Mouse (Mus musculus): ENCODE results near the gene Rpl32.

Gene Rpl32

DNA sequence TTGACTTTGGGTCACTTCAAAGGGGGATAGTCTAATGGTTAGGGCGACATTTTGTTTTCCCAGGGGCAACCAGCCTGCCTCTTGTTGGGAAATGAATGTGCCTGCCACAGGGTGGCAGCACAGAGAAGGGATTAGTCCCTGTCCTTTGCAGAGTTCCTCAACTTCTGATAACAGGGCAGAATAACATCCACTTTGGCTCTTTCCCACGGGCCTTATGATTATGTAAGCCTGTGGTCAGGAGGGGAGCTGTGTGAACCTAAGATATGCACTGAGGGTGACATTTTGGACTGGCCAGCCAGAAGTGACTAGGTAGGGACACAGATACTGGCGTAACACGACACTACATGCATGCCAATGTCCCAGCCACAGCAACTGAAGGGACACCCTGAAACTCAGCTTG lies 5.6 kb upstream of the Rpl32 start:
- peak; percentile 69 to 72 for DNase-seq

GRCm38 (mm10) chr6:115811606-115812005 lies 3.1 kb upstream of the Rpl32 start:
- DNase-seq, result no peak

DNA sequence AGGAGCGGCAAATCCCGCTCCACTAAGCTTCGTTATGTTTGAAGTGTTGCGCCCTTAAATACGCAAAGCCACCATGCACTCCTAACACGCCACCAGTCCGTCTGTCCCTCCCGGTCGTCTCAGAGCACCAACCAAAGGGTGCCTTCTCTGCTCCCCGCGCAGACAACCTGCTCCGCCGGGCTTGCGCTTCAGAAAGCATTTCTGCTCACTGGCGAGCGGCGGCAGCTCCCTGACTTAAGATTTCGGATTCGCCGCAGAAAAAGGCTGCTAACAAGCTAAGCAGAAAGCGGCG lies 405 bp downstream of the Rpl32 start:
- no peak for DNase-seq

DNA sequence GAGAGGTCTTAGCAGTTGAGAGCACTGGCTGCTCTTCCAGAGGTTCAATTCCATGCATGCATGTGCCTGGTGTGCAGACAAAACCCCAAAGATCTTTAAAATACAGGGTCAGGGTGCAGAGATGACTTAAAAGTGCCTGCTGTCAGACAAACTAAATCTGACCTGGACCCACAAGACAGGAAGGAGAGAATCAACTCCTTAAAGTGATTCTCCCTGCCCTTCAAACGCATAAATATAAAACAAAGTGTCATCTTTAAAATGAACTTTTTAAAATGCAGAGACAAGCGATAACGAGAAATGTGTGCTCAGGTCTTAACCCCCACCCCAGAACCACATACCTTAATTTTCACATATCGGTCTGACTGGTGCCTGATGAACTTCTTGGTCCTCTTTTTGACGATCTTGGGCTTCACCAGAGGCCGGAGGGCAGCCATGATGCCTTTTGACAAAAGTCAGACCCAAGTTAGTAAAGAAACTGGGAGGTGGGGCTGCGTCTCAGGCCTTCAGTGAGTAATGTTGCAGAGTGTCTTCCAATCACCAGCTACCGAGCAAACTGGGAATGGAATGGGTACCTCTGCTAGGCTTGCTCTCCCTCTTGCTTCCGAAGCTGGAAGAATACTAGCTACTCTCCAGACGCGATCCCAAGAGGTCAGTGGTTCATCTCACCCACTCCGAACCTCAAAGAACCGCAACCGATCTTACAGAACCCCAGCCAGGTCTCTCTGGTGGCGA lies 917 bp downstream of the Rpl32 start:
- no peak for DNase-seq

- DNase-seq, result no peak
Measured at GRCm38 (mm10) chr6:115804432-115805192, 3.9 kb downstream of the Rpl32 start.

DNA sequence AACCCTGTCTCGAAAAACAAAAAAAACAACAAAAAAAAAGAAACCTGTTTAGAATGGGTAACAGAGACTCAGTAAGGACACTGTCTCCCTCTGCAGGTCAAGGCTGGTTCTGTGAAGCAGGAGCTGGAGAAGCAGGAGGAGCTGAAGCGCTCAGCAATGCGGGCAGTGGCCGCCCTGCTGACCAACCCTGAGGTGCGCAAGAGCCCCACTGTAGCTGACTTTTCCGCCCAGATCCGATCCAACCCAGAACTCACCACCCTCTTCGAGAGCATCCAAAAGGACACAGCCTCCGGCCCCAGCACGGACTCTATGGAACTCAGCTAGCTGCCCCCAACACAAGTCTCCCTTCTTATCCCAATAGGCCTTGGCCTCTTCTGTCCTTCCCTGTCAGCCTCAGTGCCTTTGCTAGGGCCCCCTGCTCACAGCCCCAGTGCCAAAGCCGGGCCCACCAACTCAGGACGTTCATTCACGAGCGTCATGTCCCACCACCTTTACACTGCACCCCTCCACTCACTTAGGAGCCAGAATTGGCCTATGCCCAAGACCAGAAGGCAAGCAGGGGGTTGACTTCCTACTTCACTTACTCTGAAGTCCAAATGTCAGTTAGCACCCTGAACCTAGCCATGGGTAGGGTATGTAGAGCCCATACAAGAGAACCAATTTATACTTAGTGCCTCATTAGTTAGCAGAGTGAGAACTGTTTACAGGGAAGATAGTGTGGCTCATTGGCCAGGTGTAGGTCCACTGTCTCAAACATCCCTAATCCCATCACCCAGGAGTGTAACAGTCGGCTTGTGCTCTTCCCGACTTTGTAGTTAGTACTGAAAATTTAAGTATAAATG lies 4.8 kb downstream of the Rpl32 start:
- DNase-seq, result peak; percentile 86 to 87

- no peak for DNase-seq
Measured at GRCm38 (mm10) chr6:115801811-115802210, 6.7 kb downstream of the Rpl32 start.

DNA sequence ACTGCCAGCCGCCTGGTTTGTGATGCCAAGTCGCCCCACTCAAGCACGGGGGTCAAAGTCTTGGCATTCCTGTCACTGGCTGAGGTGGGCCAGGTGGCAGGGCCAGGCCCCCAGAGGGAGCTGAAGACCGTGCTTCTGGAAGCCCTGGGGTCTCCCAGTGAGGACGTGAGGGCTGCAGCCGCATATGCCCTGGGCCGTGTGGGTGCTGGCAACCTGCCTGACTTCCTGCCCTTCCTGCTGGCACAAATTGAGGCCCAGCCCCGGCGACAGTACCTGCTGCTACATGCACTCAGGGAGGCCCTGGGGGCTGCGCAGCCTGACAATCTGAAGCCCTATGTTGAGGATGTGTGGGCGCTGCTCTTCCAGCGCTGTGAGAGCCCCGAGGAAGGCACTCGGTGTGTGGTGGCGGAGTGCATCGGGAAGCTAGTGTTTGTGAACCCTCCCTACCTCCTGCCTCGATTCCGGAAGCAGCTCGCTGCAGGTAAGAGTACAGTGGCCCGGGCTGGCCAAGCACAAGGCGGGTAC lies 15.8 kb downstream of the Rpl32 start:
- peak in 1 of 2 experiments; percentile 78 for DNase-seq

GRCm38 (mm10) chr6:115791842-115792686 lies 16.5 kb downstream of the Rpl32 start:
- peak; percentile 70 to 77 for DNase-seq

- peak; percentile 38 to 39 for DNase-seq
Measured at GRCm38 (mm10) chr6:115791016-115791415, 17.5 kb downstream of the Rpl32 start.

GRCm38 (mm10) chr6:115782781-115783180 lies 25.8 kb downstream of the Rpl32 start:
- DNase-seq, result no peak

DNA sequence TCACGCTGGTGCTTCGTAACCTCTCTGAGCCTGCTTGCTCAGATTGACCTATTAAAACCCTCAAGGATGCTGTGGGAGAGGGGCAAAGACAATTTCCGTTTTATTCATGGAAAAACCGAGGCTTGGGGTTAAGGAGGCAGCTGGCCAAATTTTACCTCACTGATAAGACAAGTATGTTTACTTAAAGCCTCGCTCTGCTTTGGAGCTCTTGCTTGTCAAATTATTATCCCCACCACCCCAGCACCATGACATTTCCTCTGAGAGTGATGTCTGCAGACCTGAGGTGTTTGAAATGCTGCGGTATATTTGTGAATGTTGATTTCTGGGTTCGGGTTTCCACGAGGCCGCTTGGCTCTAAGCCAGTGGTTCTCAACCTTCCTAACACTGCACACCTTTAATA lies 32.2 kb downstream of the Rpl32 start:
- DNase-seq, result peak; percentile 29 to 38

DNA sequence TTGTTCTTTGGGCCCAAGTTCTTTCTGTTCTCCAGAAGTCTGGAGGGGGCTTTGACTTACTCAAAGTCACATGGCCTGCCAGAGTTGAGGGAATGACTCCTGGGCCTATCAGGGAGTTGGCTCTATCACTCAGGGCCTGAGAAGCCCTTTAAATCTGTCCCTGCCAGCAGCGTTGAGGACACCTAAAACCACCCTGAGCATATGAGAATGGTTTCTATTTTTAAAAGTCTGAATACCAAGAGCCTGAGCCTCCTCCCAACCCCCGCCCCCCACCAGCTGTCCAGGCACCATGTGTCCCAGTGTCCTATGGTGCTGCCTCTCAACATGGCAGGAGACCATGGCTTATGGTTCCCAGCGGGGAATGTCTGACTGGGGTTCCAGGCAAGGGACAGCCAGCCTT lies 32.7 kb downstream of the Rpl32 start:
- DNase-seq, result peak; percentile 63 to 74

DNA sequence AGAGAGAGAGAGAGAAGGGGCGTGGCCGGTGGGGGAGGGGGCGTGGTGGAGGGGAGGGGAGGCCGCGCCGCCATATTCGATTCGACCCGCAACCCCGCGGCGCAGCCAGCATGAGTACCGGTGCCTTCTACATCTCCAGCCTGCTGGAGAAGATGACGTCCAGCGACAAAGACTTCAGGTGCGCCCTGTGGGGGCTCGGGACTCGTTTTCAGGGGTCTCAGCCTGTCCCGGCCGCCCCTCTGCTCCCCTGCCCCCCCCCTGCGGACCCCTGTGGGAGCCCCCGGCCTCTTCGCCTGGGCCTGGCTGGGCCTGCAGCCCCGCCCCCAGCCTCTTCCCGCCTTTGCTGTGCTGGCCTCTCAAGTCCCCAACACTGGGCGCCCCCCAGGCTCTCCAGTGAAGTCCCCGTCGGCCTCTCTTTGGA lies 34.0 kb downstream of the Rpl32 start, which contains the start of gene Cand2:
Gene Cand2, plus strand, starts transcription at position 38 of the 421 bp plus-strand sequence.
- peak; percentile 84 to 87 for DNase-seq

- DNase-seq, result peak; percentile 49 to 61
Measured at GRCm38 (mm10) chr6:115773966-115774413, 34.6 kb downstream of the Rpl32 start.

DNA sequence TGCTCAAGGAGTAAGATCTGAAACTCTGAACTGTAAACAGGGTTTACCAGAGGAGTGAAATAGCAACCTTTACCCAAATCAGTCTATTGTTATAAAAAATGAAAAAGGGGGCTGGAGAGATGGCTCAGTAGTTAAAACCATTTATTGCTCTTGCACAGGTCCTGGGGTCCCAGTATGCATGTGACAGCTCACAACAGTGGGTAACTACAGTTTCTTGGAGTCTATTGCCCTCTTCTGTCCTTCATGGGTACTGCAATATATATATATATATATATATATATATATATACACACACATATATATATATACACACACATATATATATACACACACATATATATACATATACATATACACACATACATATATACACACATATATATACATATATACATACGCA lies 35.9 kb downstream of the Rpl32 start:
- DNase-seq, result peak in 1 of 2 experiments; percentile 29

DNA sequence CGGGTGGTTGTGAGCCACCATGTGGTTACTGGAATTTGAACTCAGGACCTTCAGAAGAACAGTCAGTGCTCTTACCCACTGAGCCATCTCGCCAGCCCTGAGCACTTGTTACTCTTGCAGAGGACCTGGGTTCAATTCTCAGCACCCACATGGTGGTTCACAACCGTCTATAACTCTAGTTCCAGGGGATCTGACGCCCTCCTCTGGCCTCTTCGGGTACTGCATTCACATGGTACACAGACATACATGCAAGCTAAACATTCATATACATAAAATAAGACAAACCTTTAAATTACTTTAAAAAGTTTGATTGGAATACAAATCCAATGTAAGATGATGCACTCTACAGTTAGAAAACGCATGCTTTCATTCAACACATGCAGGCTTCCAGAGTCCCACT lies 36.3 kb downstream of the Rpl32 start:
- DNase-seq, result peak in 1 of 2 experiments; percentile 21

DNA sequence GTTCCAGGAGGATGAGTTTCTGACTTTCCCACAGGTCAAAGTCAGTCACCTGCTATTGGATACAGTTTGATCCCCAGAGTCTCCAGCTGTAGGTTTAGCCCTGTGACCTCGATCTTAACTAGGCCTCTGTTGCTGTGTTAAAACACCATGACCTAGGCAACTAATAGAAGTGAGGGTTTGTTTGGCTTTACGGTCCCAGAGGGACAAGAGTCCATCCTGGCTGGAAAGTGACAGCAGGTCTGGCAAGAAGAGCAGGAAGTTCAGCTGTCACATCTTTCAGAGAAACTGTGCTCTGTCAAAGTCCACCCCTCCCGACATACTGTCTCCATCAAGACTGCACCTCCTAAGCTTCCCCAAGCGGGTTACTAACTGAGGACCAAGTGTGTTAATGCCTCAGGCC lies 37.7 kb downstream of the Rpl32 start:
- no peak for DNase-seq

GRCm38 (mm10) chr6:115770059-115770670 lies 38.4 kb downstream of the Rpl32 start:
- DNase-seq, result no peak

DNA sequence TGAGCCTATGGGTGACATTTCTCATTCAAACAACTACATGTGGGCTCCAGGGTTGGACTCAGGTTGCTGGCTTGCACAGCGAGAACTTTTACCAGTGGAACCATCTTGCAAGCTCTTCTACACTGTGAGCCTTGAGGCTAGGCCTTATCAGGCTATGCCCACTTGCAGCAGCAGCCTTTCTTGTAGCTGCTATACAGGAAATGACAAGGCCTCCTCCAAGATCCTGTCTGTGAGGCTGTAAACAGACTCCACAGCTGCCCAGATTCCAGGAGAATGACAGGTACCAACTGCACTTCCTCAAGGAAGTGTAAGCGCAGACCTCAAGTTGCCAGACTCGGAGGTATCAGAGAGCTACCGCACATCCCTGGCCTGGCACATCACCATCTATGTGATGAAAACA lies 40.3 kb downstream of the Rpl32 start:
- no peak for DNase-seq

DNA sequence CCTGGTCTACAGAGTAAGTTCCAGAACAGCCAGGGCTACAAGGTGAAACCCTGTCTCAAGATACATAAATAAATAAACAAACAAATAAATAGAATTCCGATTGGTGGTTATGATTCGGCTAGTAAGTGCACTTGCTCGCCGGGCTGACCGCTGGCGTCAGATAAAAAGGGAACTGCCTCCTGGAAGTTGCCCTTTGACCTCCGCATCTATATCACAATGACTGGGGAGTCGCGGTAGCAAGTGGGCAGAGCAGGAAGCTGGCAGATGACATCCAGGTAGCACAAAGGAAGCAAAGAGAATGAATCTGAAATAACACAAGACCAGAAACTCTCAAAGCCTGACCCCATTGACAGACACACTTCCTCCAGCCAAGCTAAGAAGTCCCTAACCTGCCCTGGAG lies 41.2 kb downstream of the Rpl32 start:
- no peak for DNase-seq

- DNase-seq, result peak; percentile 83 to 90
Measured at GRCm38 (mm10) chr6:115764179-115764578, 44.4 kb downstream of the Rpl32 start.
